Mouse (Mus musculus) CH12.LX (cell line): ENCODE data around the gene Plekhm3. TPM values are rescaled to one million over a fixed set of nuclear protein-coding genes. Genes with fewer than 3 reads are reported as not detected.

Source experiments
- DNase-seq: peaks from one replicate; pipeline ENCODE4 v3.0.0-alpha.2; 2013; ENCODE audit errors: extremely low read depth
- H3K27ac ChIP-seq: 2 replicates; pipeline ENCODE4 v1.5.1; 2012; ENCODE audit warnings: low read depth, mild to moderate bottlenecking, control low read depth, moderate library complexity; ENCODE audit not compliant: insufficient read depth
- H3K27me3 ChIP-seq: replicated peaks from 2 replicates; pipeline ENCODE3; 2012; ENCODE audit warnings: inconsistent platforms
- H3K36me3 ChIP-seq, 2 experiments: replicated peaks in 1 of 2; 2 replicates each; pipeline versions ENCODE3 to v1.6.1; 2012; ENCODE audit warnings: inconsistent platforms in 1 of 2, low read length in 1 of 2, mild to moderate bottlenecking in 1 of 2, mixed read lengths in 1 of 2, moderate library complexity in 1 of 2; ENCODE audit not compliant: control insufficient read depth in 1 of 2, insufficient read depth in 1 of 2
- H3K4me1 ChIP-seq, 2 experiments: 2 replicates each; pipeline ENCODE4 v1.6.1; 2012; ENCODE audit warnings: inconsistent platforms in 1 of 2, moderate library complexity in 1 of 2; ENCODE audit not compliant: insufficient read depth in 2 of 2, control insufficient read depth in 1 of 2
- H3K4me2 ChIP-seq: 2 replicates; pipeline ENCODE4 v1.6.1; 2012; ENCODE audit warnings: low read depth, mild to moderate bottlenecking, control low read depth; ENCODE audit not compliant: poor library complexity, insufficient read depth, severe bottlenecking
- H3K4me3 ChIP-seq, 3 experiments: fragments of 150-350 bp in 1 of 3; sonication (generic) in 1 of 3; replicated peaks in 1 of 3; 2 replicates each; pipeline versions ENCODE3 to v1.5.1; 2011 to 2012; ENCODE audit warnings: low read depth in 2 of 3, low read length in 2 of 3, mild to moderate bottlenecking in 2 of 3, moderate library complexity in 2 of 3, control low read depth in 1 of 3, improper control_type of control experiment in 1 of 3, inconsistent platforms in 1 of 3, mixed read lengths in 1 of 3; ENCODE audit not compliant: poor library complexity in 1 of 3
- H3K79me2 ChIP-seq: replicated peaks from 2 replicates; pipeline ENCODE4 v1.6.1; 2012; ENCODE audit warnings: mild to moderate bottlenecking, moderate library complexity; ENCODE audit not compliant: control insufficient read depth, poor library complexity, insufficient read depth, severe bottlenecking; ENCODE audit errors: extremely low read depth
- H3K9ac ChIP-seq: 2 replicates; pipeline ENCODE4 v1.6.1; 2012; ENCODE audit warnings: low read depth, mild to moderate bottlenecking, control low read depth, moderate library complexity; ENCODE audit not compliant: insufficient read depth
- H3K9me3 ChIP-seq: replicated peaks from 2 replicates; pipeline ENCODE3; 2012; ENCODE audit warnings: low read length, inconsistent platforms, mixed read lengths
- BHLHE40 ChIP-seq: IDR thresholded peaks from 2 replicates; pipeline ENCODE4 v1.6.1; 2011; ENCODE audit warnings: mild to moderate bottlenecking, low read depth, low read length, improper control_type of control experiment
- CHD1 ChIP-seq: IDR thresholded peaks from 2 replicates; pipeline ENCODE4 v1.6.1; 2012; ENCODE audit warnings: low read depth, low read length, improper control_type of control experiment, inconsistent platforms
- ELF1 ChIP-seq: IDR thresholded peaks from 2 replicates; pipeline ENCODE4 v1.6.1; 2014; ENCODE audit warnings: low read depth, mild to moderate bottlenecking, inconsistent platforms, low read length, improper control_type of control experiment
- EP300 ChIP-seq: IDR thresholded peaks from 2 replicates; pipeline ENCODE4 v1.6.1; 2011; ENCODE audit warnings: low read length, improper control_type of control experiment
- GABPA ChIP-seq: IDR thresholded peaks from 2 replicates; pipeline ENCODE4 v1.6.1; 2012; ENCODE audit warnings: low read depth, low read length, improper control_type of control experiment, inconsistent platforms; ENCODE audit not compliant: insufficient replicate concordance
- IRF4 ChIP-seq: IDR thresholded peaks from 2 replicates; pipeline ENCODE4 v1.6.1; 2014; ENCODE audit warnings: low read depth, mild to moderate bottlenecking, inconsistent platforms, low read length, improper control_type of control experiment
- JUN ChIP-seq: IDR thresholded peaks from 2 replicates; pipeline ENCODE4 v1.6.1; 2011; ENCODE audit warnings: low read depth, mild to moderate bottlenecking, low read length, improper control_type of control experiment, moderate library complexity; ENCODE audit not compliant: insufficient read depth
- MAFK ChIP-seq: IDR thresholded peaks from 2 replicates; pipeline ENCODE4 v1.6.1; 2011; ENCODE audit warnings: low read length, improper control_type of control experiment; ENCODE audit not compliant: insufficient replicate concordance
- MXI1 ChIP-seq: IDR thresholded peaks from 2 replicates; pipeline ENCODE4 v1.6.1; 2011; ENCODE audit warnings: mild to moderate bottlenecking, low read depth, low read length, improper control_type of control experiment
- NELFE ChIP-seq: IDR thresholded peaks from 2 replicates; pipeline ENCODE4 v1.6.1; 2011; ENCODE audit warnings: low read depth, low read length, improper control_type of control experiment
- NRF1 ChIP-seq: IDR thresholded peaks from 2 replicates; pipeline ENCODE4 v1.6.1; 2014; ENCODE audit warnings: low read depth, mild to moderate bottlenecking, inconsistent platforms, low read length, improper control_type of control experiment, moderate library complexity
- POLR2AphosphoS2 ChIP-seq: IDR thresholded peaks from 2 replicates; pipeline ENCODE4 v1.6.1; 2011; ENCODE audit warnings: low read depth, low read length, improper control_type of control experiment
- RAD21 ChIP-seq: IDR thresholded peaks from 2 replicates; pipeline ENCODE4 v1.6.1; 2011; ENCODE audit warnings: low read depth, mild to moderate bottlenecking, low read length, improper control_type of control experiment, moderate library complexity
- RCOR1 ChIP-seq: conservative IDR thresholded peaks from 2 replicates; pipeline ENCODE4 v1.6.1; 2012; ENCODE audit warnings: low read depth, mild to moderate bottlenecking, inconsistent platforms, low read length, improper control_type of control experiment
- SIN3A ChIP-seq: IDR thresholded peaks from 2 replicates; pipeline ENCODE4 v1.6.1; 2012; ENCODE audit warnings: low read length, improper control_type of control experiment, inconsistent platforms
- TCF12 ChIP-seq: IDR thresholded peaks from 2 replicates; pipeline ENCODE4 v1.6.1; 2014; ENCODE audit warnings: low read depth, mild to moderate bottlenecking, inconsistent platforms, low read length, improper control_type of control experiment
- UBTF ChIP-seq: IDR thresholded peaks from 2 replicates; pipeline ENCODE4 v1.6.1; 2012; ENCODE audit warnings: low read depth, mild to moderate bottlenecking, inconsistent platforms, low read length, improper control_type of control experiment, moderate library complexity
- USF1 ChIP-seq: IDR thresholded peaks from 2 replicates; pipeline ENCODE4 v1.6.1; 2014; ENCODE audit warnings: low read depth, mild to moderate bottlenecking, inconsistent platforms, low read length, improper control_type of control experiment
- USF2 ChIP-seq: conservative IDR thresholded peaks from 2 replicates; pipeline ENCODE4 v1.6.1; 2011; ENCODE audit warnings: low read depth, low read length, improper control_type of control experiment
- dilution Hi-C: fragments of 300-500 bp; cut with MboI; formaldehyde crosslinking; loops from 2 replicates; pipeline ENCODE4 v1.14.3; 2020; ENCODE audit warnings: low sequenced_read_pairs; ENCODE audit not compliant: extremely low pct_unique_long_range_greater_than_20kb, extremely low pct_ligation_motif_present
- in situ Hi-C: fragments of 300-500 bp; cut with MboI; formaldehyde crosslinking; loops from 3 replicates; pipeline ENCODE4 v1.14.3; 2019; ENCODE audit warnings: low sequenced_read_pairs, low pct_ligation_motif_present, low pct_unique_long_range_greater_than_20kb, mixed read lengths
- polyA plus RNA-seq: library from polyadenylated mRNA; unstranded; fragments of >175 nt; gene quantifications from 2 replicates; pipeline ENCODE4 v1.2.1, GENCODE M21; 2012; ENCODE audit warnings: low read depth; ENCODE audit not compliant: insufficient read length
- total RNA-seq, 2 experiments: library from RNA; depleted of rRNA; stranded (reverse); fragments of 300-350 nt in 1 of 2; fragments of >200 nt in 1 of 2; gene quantifications; 2 replicates each; pipeline ENCODE4 v1.2.3; 2012 to 2014

Gene Plekhm3
- total and polyA plus RNA-seq, 3 experiments = 9.9 to 14.1 (median 13.0) TPM

GRCm38 (mm10) chr1:64844978-64845377 is 111.6 kb downstream of the Plekhm3 start:
- Histone ChIP-seq H3K4me3 (no peak overlapping the region), H3K27me3 (no peaks in the 10 kb centered on the region), H3K9ac (no peak overlapping the region), H3K36me3 (peaks cover 6 to 82% of the 10 kb centered on the region in 2 experiments), H3K27ac (no peak overlapping the region), H3K9me3 (no peaks in the 10 kb centered on the region), H3K79me2 (no peaks in the 10 kb centered on the region), H3K4me1 (peaks cover 0 to 6% of the 10 kb centered on the region in 2 experiments; a peak in 1 of 4 replicates), H3K4me2 (no peak overlapping the region)
- in situ Hi-C loops = no loop called here
- dilution Hi-C loops = no loop called here
- TF ChIP-seq MAFK (no peak), POLR2AphosphoS2 (no peak), EP300 (no peak)
- no peak for DNase-seq

- peaks cover 0 to 6% of the 10 kb centered on the region in 2 experiments; a peak in 1 of 4 replicates for H3K4me1 ChIP-seq
- no peak overlapping the region for H3K9ac ChIP-seq
- H3K79me2 ChIP-seq = no peaks in the 10 kb centered on the region
- dilution Hi-C loops (no loop called here), in situ Hi-C loops (no loop called here)
- TF ChIP-seq ELF1 = no peak
- TF ChIP-seq POLR2AphosphoS2 = no peak
- no peak for TF ChIP-seq BHLHE40
- no peak for TF ChIP-seq IRF4
- no peak for TF ChIP-seq SIN3A
- no peak for TF ChIP-seq MXI1
- no peak for TF ChIP-seq CHD1
- TF ChIP-seq RAD21 = no peak
- TF ChIP-seq USF2 = no peak
- no peak for TF ChIP-seq NRF1
- H3K9me3 ChIP-seq = no peaks in the 10 kb centered on the region
- H3K4me3 ChIP-seq = no peak overlapping the region
- peaks cover 6 to 76% of the 10 kb centered on the region in 2 experiments for H3K36me3 ChIP-seq
- DNase-seq = no peak
- H3K4me2 ChIP-seq = no peak overlapping the region
- no peaks in the 10 kb centered on the region for H3K27me3 ChIP-seq
- no peak overlapping the region for H3K27ac ChIP-seq
Observed at GRCm38 (mm10) chr1:64843900-64844616, 112.6 kb downstream of the Plekhm3 start.

- H3K4me2 ChIP-seq = no peak overlapping the region
- in situ Hi-C loops = no loop called here
- TF ChIP-seq MAFK (no peak), GABPA (no peak), RCOR1 (no peak), NELFE (no peak), UBTF (no peak), USF1 (no peak), JUN (no peak), TCF12 (no peak)
Observed at GRCm38 (mm10) chr1:64840930-64841329, 115.7 kb downstream of the Plekhm3 start.

More at GRCm38 (mm10) chr1:64840930-64841329, 115.7 kb downstream of the Plekhm3 start:
- no peaks in the 10 kb centered on the region for H3K9me3 ChIP-seq
- dilution Hi-C loops = no loop called here
- no peaks in the 10 kb centered on the region for H3K79me2 ChIP-seq
- H3K27ac ChIP-seq = no peak overlapping the region
- DNase-seq = no peak
- peaks cover 0 to 6% of the 10 kb centered on the region in 2 experiments; a peak in 1 of 4 replicates for H3K4me1 ChIP-seq
- H3K9ac ChIP-seq = no peak overlapping the region
- H3K36me3 ChIP-seq = peaks cover 0 to 50% of the 10 kb centered on the region in 2 experiments
- H3K4me3 ChIP-seq = no peak overlapping the region
- no peaks in the 10 kb centered on the region for H3K27me3 ChIP-seq
